Mouse (Mus musculus): Measurements from ENCODE around the gene Itpr2. TPM values are rescaled to one million over a fixed set of nuclear protein-coding genes. Genes with fewer than 3 reads are reported as not detected.
A peak's percentile ranks its signal among the peaks of the same experiment; 100 is the strongest.

The Itpr2 gene
- polyA plus RNA-seq, 1 experiment, result 8.5 TPM

DNA sequence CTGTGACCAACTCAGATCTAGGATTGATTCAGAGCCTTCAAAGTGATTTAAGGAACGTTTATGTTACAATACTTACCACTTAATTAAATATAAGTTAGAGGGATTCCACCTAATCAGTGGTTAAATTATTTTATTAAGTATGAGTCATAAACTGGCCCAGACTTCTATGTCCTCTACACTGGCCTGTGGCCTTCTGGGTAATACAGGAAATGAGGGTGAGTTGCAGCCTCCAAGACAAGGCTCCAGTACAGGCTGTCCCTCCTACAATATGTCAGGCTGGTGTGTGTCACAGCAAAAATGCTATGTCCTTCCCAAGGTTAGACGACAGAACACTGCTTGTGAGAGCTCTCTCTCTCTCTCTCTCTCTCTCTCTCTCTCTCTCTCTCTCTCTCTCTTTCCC, 130.5 kb downstream of the Itpr2 start:
- no peak for DNase-seq (ENCODE audit: extremely low spot score in 1 of 2, low spot score in 1 of 2)

DNA sequence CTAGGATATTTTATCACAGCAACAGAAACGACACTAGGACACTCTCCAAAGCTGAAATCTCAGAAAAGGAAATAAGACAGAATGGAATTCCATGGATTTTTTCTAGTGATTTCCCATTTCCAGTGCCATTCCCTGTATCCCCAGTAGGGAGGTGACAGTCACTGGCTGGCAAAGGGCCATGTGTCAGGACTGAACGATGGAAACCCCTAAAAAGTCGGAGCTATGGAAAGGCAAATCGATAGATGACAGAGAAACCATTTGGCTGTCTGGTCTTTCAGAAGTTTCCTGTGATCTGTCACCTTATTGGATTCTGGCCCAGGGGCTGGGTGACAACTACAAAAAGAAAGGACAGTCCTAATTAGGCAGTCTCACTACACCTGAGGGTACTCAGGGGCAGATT, 135.8 kb downstream of the Itpr2 start:
- no peak for DNase-seq (ENCODE audit: extremely low spot score in 1 of 2, low spot score in 1 of 2)

DNA sequence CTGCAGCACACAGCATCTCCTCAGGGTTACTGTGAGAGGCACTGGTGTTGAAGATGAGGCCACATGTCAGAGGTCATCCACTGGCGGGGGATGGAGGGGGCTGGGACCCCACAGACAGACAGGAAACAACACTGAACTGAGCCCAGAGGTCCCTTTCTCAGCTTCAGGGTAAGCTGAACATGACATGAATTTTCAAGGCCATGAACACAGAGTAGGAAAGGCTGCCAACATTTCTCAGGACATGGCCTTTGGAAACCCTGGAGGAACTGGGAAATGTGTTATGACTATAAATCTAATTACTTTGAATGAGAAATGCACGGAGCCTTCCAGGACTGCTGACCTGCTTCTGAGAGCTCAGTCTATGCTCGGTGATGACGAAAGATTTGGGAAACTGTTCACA, 144.1 kb downstream of the Itpr2 start:
- no peak for DNase-seq (ENCODE audit: extremely low spot score in 1 of 2, low spot score in 1 of 2)

DNA sequence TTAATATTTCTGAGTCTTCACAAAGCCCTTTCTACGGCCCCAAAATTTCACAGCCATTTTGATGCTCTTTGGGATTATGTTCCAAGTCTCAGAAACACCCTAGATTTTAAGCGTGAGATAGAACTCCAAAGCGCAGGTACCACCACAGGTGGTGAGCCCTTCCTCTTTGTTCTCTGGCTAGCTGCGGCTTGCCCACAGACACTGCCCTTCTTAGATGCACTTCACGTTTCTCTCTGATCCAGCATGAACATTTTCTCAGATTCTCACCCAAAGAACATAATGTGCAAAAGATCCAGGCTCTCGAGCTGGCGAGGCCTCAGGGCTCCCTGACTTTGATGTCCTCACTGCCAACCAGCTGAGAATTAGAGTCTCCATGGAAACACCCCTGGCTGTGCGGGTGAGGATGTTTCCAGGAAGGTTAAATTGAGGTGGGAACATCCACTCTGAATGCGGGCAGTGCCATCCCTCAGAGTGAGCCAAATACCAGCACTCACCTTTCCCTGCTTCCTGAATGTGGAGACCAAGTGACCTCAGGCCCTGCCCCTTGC, 149.7 kb downstream of the Itpr2 start:
- no peak for DNase-seq (ENCODE audit: extremely low spot score in 1 of 2, low spot score in 1 of 2)

DNA sequence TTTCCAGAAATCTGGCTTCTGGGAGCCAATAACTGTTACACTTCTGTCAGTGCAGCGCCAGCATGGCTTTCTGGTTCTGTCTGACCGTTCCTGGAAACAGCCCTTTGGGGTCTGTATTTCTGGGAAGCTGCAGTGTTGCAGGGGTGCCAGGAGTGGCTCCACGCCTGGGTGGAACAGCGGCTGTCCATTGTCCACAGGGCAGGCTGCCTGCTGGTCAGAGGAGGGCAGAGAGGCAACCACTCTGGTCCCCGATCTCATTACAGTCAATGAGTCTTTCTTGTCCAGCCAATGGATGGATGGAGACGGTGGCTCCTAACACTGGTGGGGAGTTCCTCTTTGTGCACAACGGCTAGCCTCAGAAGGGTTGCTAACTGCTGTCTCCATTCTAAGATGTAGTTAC, 150.2 kb downstream of the Itpr2 start:
- DNase-seq (ENCODE audit: extremely low spot score in 1 of 2, low spot score in 1 of 2), result no peak

DNA sequence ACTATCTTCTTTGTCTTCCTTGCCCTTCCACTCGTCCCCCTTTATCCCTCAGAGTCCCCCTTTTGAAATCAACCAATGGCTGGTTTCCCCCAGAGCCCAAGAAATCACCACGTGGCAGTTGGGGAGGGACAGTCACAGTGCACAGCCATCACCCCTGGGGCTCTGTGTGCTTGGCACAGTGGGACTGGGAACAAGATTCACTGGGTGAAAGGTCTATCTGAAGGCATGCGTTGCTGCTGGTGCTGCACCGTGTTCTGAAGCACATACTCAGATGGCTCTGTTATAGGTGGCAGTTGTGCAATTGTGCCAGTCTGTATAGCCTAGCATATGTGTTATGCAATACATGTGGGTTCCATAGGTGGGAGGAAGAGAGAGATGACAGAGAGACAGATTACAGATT, 154.5 kb downstream of the Itpr2 start:
- no peak for DNase-seq (ENCODE audit: extremely low spot score in 1 of 2, low spot score in 1 of 2)

DNA sequence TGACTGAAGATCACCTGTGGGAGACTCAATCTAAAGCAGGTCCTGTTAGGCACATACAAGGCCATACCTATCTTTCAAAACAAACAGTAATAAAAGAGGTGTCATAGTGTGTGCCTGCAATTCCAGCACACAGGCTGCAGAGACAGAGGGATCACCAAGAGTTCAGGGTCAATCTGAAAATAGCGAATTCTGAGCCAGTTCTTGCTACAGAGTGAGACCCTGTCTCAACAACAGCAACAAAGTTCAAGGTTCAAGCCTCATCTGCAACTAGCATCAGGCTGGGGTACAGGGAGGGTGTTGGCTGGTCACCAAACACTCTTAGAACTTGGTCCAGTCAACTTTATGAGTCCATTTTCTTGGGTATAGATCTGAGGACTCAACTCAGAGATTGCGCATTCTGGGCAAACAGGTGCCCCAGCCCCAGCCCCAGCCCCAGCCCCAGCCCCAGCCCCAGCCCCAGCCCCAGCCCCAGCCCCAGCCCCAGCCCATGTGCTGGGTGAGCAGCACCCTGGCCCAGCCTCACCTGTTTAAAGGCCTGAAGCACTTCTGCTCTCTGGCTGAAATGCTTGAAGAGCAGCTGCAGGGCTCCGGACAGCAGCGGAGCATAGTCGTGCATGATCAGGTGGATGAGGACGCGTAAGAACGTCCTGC, 155.4 kb downstream of the Itpr2 start:
- DNase-seq (ENCODE audit: extremely low spot score in 1 of 2, low spot score in 1 of 2), result no peak

DNA sequence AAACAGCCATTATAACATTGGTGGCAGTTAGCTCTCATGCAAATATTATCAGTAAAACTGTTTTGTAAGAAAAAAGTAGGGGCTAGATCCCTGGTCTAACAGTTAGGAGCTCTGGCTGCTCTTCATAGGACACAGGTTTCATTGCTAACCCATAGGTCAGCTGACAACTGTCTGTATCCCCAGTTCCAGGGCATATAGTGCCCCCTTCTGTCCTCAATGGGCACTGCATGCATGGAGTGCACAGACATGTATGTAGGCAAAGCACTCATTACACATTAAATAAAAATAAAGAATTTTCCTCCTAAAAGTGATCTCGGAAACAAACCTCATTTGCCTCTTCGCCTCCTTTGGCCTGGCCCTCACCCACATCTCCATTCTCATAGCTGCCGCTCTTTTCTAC, 157.3 kb downstream of the Itpr2 start:
- DNase-seq (ENCODE audit: extremely low spot score in 1 of 2, low spot score in 1 of 2), result no peak

DNA sequence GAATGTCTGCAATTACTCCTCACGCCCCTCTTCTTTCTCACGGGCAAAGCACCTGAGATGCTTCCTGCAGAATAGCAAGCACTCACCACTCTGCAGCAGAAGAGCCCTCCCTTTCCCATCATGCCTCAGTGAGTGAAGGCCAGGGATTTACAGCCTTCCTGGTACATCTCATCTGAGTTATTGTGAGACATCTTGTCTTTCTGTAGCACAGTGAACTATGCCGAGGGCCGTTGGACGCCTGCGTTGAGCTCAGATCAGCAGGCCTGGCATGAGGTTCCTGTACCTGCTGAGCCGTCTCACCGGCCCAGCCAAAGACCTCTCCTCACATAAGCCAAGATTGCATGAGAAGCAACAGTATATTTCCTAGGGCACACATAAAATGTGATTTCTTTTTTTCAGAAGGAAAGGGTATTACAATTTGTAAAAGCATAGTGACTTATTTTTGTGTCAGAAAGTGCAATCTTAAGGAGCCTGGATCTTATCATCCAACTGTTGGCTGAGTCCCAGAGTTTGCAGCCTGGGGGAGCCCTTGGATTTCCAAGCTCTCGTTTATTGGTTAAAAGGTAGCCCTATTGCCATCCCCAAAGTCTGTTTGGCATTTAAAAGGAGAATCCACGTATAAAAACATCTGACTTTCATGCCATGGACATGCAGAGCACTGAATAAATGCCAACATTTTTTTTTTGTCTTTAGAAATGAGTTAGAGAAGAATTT, 158.2 kb downstream of the Itpr2 start:
- DNase-seq (ENCODE audit: extremely low spot score in 1 of 2, low spot score in 1 of 2), result no peak

DNA sequence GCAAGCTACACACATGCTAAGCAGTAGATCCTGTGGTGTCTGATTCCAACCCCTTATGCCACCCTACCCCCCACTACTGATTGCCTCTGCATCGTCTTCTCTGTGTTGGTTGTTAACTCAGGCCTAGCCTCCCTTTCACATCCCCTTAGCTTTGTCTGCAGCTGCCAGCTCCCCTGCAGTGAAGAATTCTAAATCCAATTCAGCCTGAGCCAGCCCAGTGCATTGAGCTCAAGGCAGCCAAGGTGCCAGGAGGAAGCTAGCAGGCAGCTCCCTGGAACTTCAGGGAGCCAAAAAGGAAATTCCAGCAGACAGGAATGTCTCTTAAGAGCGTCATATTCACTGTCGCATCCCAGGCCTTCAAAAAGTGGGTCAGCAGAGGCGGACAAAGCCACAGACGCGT, 159.0 kb downstream of the Itpr2 start:
- peak in 1 of 2 experiments; percentile 54 for DNase-seq (ENCODE audit: extremely low spot score in 1 of 2, low spot score in 1 of 2)

DNA sequence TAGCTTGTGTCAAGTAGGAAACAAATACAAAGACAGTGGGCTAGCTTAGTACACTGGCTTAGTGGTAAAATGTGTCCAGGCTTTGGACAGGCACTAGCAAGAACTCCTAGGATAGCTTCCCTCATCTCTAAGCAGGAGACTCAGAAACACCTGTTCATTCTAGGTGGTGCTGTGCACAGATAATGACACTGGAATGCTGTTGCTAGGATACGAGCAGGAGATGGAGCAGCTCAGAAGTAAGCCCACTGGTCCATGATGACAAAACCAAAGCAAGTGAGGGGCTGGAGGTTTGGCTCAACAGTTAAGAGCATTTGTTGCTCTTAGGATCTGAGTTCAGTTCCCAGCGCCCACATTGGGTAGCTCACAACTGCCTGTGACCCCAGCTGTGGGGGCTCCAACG, 160.1 kb downstream of the Itpr2 start:
- no peak for DNase-seq (ENCODE audit: extremely low spot score in 1 of 2, low spot score in 1 of 2)

DNA sequence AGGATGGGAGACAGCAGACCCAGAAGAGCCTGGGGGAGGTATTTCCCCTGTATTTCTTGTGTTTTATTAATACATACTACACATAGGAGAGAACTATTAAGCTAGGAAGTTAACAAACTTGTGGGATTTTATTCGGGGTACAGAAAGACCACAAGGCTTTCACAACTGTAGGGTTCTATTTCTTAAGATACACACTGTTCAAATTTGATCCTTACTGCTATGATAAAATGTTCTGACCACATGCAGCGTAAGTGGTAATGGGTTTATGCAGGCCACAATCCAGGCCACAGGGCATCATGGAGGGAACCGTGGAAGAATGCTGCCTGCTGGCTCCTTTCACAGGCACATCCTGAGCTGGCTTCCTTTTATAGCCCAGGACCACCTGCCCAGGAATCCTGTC, 160.6 kb downstream of the Itpr2 start:
- no peak for DNase-seq (ENCODE audit: extremely low spot score in 1 of 2, low spot score in 1 of 2)

DNA sequence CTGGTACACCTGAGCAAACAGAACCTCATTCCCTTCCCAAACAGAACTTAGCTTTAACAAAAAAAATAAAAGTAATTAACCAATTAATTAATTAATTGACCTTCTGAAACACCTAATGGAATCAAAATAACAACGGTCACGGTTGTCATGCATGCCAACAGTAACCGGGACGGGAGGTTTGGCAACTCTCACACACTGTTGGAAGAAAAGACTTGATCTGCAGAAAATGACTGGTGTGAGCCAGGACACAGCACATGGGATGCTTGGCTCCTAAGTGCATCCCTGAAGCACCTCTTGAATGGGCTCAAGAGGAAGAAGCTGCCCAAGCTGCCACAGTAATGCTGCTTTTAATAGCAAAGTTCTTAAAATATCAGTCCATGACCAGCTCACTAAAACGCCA, 161.1 kb downstream of the Itpr2 start:
- DNase-seq (ENCODE audit: extremely low spot score in 1 of 2, low spot score in 1 of 2), result no peak

DNA sequence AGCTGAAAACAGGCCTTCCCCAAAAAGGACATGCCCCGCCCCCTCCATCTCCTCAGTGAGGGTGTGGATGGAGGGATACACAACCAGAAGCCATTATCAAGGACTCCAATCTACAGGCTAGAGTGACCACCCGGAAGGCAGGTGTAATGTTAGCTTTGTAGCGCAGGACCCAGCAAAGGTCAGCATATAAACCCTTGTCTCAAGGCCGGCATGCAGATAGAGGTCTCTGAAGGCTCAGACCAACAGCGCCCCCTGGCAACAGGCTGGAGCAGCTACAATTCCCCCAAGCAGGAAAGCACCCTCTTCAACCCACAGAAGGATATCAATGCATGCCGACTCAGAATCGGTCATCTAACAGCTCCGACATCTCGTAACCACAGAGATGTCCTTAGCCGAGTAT, 162.2 kb downstream of the Itpr2 start:
- DNase-seq (ENCODE audit: extremely low spot score in 1 of 2, low spot score in 1 of 2), result peak in 1 of 2 experiments; percentile 53

DNA sequence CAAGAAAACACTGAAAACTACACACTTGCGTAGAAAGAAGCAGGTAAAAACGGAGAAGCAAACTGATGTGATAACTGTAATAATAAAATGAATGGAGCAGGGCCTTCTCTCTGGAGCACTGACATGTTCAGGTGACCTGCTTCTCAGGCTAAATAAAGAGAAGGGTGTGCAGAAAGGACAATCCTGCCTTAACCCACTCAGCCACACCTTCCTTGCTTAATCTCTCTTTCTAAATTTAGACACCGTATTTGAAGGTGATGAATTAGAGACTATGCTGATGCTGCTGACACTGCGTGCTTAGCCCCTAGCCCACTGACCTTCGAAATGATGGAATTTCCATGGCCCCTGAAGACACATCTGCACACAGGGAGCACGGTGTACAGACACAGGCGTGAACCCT, 164.8 kb downstream of the Itpr2 start:
- no peak for DNase-seq (ENCODE audit: extremely low spot score in 1 of 2, low spot score in 1 of 2)

DNA sequence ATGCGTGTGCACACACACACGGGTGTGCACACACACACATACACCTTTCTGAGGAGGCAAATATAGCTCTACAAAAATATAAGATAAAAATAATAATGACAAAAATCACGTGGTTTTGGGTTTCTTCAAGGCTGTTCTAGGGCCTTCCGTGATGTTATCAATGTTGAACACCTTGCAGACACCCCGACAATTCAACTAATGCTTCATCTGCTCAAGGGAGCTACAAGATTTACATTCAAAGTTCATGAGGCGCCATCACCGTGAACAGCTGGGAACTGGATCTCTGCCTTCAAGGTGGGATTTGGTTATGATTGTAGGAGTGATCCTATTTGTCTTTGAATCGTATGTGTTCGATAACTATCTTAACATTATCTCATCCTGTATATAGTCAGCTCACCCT, 166.8 kb downstream of the Itpr2 start:
- no peak for DNase-seq (ENCODE audit: extremely low spot score in 1 of 2, low spot score in 1 of 2)

DNA sequence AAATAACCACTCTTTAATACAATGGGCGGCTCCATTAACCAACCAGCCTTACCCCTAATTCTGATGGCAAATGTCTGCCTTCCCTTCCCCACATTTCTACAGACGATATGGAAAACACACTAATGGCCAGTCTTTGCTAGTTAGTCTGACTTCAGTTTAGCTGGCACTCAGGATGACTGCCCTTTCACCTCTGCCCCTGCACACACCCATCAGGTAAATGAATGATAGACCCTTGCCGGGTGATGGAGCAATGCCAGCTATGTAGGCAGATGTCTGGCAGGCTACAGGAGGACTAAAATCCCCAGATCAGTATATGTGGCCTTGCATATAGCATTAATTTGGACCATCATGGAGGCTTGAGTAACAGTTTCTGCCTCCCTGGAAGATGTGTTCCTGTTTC, 168.5 kb downstream of the Itpr2 start:
- no peak for DNase-seq (ENCODE audit: extremely low spot score in 1 of 2, low spot score in 1 of 2)

DNA sequence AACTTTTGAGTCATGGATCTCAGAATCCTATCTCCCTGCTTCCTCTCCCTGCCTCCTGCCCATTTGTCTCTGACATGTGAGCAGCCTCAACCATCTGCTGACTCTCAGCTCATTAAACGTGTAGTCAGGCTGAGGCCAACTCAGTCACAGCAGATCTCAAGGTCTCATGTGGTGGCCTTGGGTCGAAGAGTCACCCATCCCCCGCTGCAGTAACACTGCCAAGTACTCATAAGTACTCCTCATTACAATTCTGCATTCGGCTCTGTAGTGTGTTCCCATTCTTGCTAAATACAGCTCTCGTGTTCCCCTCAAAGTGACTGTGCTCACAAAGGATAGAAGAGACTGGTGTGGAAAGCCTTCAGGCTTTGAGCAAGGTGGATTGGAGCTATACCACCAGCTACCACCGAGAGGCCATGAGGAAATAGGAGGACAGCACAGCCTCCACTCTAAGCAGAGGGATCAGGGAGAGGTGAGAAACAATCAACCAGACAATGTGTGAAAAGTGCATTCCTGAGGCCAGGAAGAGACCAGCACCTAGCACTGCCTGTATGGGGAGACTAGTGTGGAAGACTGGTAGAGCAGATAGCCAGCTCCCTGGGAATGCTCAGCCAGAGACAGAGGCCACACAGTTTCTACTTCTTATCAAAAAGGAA, 170.9 kb downstream of the Itpr2 start:
- DNase-seq (ENCODE audit: extremely low spot score in 1 of 2, low spot score in 1 of 2), result no peak

DNA sequence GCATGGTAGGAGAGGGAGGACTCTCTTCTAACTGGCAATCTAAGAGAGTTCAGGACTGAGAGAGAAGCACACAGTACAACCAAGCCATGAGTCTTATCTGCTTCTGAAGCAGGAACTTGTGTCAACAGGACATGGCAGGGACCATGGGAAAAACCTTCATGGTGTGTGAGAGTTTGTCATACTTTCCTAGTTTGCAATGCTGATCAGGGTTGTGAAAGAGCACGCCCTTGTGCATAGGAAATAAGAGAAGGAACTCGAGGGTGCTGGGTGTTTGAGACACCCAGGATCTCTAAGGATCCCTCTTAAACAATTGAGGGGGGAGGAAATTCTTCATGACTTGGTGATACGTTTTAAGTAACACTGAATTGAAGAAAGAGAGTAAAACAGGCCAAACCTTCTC, 172.9 kb downstream of the Itpr2 start:
- no peak for DNase-seq (ENCODE audit: extremely low spot score in 1 of 2, low spot score in 1 of 2)

DNA sequence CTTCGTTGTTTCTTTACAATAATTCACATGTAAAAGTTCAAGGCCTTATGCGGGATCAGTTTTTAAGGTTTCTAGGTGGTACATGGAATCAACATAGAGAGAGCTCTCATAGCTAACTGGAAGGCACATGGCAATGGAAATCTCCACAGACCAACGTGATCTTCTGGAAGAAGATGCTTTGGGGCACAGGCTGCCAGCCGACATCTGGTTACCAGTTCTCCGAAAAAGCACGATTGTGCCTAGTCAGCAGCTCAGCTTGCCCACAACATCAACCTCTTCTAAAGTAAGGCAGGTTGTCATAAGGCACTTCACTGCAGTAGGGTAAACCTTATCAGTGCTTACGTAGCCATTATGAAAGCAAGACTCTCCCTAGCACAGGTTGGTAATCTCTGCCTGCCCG, 175.4 kb downstream of the Itpr2 start:
- DNase-seq (ENCODE audit: extremely low spot score in 1 of 2, low spot score in 1 of 2), result no peak

DNA sequence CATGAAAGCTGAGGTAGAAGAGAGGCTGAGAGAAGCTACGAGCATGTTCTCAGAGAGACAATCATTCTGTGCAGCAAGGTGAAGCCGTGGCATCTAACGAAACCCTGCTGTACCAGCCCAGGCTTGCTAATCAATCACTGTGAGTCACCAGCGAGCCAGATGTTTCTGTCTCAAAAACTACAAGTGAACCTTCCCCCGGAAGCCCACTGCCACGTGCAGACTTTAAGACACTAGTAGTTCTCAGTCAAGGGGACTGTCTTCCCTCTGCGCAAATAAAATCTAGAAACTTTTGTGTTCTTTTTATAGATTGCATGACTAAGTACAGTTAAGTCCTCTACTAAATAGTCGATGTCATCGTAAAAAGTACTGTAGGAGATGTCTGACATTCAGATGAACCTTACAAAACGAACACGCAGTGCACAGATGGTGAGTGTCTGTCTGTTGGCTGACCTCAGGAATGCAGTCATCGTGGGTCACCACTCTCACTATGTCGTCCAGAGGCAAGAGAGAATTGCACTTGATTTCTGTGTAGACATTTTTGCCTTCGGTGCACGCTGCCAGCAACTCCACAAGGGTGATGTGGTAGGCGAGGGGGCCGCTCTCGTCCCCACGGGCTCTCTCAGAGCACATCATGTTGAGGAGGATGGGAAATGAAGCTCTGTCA, 177.3 kb downstream of the Itpr2 start:
- no peak for DNase-seq (ENCODE audit: extremely low spot score in 1 of 2, low spot score in 1 of 2)
